Mouse (Mus musculus): ENCODE data around the gene Cks1b. TPM values are rescaled to one million over a fixed set of nuclear protein-coding genes. Genes with fewer than 3 reads are reported as not detected.

Gene Cks1b
- total RNA-seq, 2 experiments from 2014 or later: 134 to 174 TPM

- no peak for ATAC-seq (ENCODE audit: poor library complexity, severe bottlenecking)
Observed at GRCm38 (mm10) chr3:89401329-89401728, 16.9 kb downstream of the Cks1b start.

DNA sequence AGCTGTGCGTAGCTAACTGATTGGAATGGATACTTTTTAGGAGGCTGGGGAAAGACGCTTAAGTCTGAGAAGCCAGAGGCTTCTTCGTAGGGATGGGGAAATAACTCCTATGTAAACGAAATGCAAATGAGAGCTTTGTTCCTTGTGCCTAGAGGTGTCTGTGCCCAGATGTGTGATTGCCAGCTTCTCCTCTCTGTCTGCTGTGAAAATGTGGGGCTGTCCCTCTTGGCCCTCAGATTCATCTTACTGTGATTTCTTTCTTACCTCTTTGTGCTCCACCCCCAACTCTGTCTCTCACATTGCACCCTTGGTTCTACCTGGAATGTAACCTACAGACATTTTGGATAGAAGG is 21.6 kb downstream of the Cks1b start:
- no peak for ATAC-seq (ENCODE audit: poor library complexity, severe bottlenecking)

DNA sequence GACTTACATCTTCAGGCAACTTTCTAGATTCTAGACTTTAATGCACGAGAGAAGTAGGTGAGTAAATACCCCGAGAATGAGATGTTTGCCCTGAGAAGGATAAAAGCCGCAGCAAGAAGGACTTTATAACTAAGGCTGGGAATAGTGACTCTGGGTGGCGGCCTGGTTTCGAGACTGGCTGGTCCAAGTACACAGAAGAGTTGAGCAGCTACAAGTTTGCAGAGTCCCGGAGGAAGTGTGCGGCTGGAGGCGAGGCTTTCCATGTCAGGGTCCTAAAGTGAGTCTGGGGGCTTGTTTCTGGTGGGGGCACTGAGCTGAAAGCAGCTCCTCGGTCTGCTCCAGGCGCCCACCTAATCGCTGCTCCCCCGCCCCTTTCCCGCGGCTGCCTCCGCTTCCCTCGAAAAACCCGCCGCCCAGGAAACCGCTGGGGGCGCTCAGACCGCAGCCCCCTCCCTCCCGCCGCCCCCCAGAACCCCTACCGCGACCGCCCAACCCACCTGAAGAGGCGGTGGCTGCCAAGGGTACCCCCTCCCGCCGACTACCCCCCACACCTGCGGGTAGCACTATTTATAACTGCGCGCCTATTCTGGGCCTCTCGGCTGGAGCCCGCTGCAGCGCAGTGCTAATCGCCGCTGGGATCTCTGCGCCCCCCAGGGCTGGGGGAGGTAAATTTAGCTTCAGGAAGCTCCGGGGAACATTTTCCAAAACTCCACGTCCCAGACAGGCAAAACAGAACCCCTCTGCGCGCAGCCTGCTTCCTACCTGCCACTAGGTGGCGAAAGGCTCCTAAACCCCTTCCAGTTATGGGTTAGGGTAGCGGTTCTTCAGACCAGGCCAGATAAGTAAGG is 22.2 kb downstream of the Cks1b start:
- ATAC-seq (ENCODE audit: poor library complexity, severe bottlenecking): no peak

DNA sequence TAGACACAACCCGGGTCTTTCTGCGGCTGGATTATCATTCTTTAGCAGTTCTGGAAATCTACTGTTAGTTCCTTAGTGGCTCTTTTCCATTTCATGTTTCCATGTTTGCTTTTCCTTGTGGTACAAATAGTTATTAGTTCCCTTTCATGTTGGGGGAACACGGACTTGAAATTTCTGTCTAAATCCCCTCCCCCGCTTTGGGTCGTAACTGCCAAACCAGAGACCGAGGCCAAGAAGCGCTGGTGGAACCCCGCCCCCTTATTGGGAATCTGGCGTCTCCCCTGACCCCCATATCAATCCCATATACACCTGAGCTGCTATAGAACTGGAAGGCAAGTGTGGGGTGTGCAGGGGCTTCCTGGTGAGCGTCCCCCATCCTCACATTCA is 22.8 kb downstream of the Cks1b start:
- ATAC-seq (ENCODE audit: poor library complexity, severe bottlenecking): no peak

DNA sequence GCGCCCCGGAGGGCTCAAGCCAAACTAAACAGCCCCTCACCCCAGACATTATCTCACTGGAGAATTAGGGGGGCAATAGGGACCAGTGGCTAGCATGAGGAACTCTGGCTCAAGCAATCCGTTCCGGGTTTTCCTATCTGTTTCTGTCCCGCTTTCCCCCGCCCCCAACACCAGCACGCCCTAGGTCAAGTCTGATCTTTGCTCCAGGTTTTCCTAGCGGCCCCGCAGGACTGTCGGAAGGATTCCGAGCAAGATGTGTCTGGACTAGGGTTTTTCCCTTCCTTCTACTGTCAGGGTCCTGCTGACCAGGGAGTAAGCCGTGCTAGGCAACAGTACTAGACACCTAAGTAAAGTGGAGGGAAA is 23.3 kb downstream of the Cks1b start:
- no peak for ATAC-seq (ENCODE audit: poor library complexity, severe bottlenecking)

GRCm38 (mm10) chr3:89394006-89394893 is 23.9 kb downstream of the Cks1b start, which contains the start of gene Zbtb7b:
Gene Zbtb7b, minus strand, starts transcription at chr3:89394776.
- peak; percentile 58 for ATAC-seq (ENCODE audit: poor library complexity, severe bottlenecking)

- ATAC-seq (ENCODE audit: poor library complexity, severe bottlenecking): peak; percentile 73
Observed at GRCm38 (mm10) chr3:89393605-89394004, 24.6 kb downstream of the Cks1b start.

DNA sequence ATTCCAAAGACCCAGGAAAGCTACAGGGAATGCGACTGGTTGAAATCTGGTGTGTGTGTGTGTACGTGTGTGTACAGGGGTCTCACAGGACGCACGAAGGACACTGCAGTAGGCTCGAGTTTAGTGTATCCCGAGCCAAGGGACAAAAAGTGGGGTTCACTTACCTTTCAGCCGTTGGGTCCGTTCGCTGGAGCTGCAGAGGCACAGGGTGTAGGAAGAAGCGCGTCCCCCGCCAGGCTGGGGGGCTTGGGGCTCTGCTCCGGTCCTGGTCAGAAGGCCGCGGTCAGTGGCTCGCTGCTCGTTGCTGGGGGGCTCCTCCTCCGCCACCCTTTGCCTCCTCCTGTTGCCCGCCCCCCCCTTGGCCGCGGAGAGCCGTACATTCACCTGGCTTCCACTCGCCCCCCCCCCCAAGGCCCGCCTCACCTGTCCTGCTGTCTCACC is 25.3 kb downstream of the Cks1b start:
- ATAC-seq (ENCODE audit: poor library complexity, severe bottlenecking): no peak

- no peak for ATAC-seq (ENCODE audit: poor library complexity, severe bottlenecking)
Observed at GRCm38 (mm10) chr3:89391663-89392511, 26.3 kb downstream of the Cks1b start.

DNA sequence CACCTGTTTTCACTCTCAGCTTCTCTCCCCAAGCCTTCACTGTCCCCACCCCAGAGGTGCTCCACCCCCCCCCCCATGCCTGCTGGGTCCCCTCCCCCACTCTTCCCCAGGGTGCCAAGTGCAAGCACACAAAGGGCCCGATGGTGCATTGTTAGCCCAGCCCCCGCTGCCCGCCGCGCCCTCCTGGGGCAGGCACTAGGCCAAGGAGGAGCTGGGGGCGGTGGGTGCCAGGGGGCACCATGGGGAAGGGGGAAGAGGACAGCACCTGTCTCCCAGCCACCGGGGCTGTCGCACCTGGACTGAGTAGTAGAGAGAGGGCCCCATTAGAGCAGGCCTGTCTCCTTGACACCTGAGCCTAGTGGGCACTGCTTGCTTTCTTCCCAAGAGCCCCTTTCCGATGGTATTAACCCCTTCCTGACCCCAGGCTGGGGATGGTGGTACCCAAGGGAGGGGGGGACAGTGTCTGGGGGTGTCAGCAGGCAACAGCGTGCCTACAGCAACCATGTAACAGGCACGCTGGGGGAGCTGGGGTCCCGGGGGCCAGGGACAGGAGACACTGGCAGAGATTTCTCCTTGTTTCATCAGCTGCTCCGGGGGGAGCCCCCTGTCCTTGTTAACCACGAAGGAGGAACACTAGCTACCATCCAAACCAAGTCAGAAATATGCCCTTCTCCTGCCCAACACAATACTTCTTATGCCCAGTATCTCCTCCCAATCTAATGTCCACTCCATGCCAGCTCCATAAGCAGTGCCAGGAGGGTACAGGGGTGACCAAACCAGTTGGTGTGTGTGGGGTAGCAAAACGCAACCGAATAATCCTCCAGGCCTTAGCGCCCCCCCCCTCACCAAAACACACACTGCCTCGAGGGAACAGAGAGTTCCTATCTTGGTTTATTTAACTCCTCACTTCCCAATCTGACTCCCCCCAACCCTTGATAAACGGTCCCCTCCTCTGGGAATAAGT is 27.2 kb downstream of the Cks1b start:
- ATAC-seq (ENCODE audit: poor library complexity, severe bottlenecking): no peak

GRCm38 (mm10) chr3:89390111-89390515 is 28.1 kb downstream of the Cks1b start:
- no peak for ATAC-seq (ENCODE audit: poor library complexity, severe bottlenecking)

- ATAC-seq (ENCODE audit: poor library complexity, severe bottlenecking): peak; percentile 19; the same call in 1 of the 2 replicates
Observed at GRCm38 (mm10) chr3:89388901-89389740, 29.1 kb downstream of the Cks1b start.

GRCm38 (mm10) chr3:89388134-89388881 is 29.9 kb downstream of the Cks1b start:
- ATAC-seq (ENCODE audit: poor library complexity, severe bottlenecking): peak; percentile 9; the same call in 1 of the 2 replicates

GRCm38 (mm10) chr3:89387632-89388031 is 30.6 kb downstream of the Cks1b start:
- ATAC-seq (ENCODE audit: poor library complexity, severe bottlenecking): peak; percentile 13; the same call in 1 of the 2 replicates

DNA sequence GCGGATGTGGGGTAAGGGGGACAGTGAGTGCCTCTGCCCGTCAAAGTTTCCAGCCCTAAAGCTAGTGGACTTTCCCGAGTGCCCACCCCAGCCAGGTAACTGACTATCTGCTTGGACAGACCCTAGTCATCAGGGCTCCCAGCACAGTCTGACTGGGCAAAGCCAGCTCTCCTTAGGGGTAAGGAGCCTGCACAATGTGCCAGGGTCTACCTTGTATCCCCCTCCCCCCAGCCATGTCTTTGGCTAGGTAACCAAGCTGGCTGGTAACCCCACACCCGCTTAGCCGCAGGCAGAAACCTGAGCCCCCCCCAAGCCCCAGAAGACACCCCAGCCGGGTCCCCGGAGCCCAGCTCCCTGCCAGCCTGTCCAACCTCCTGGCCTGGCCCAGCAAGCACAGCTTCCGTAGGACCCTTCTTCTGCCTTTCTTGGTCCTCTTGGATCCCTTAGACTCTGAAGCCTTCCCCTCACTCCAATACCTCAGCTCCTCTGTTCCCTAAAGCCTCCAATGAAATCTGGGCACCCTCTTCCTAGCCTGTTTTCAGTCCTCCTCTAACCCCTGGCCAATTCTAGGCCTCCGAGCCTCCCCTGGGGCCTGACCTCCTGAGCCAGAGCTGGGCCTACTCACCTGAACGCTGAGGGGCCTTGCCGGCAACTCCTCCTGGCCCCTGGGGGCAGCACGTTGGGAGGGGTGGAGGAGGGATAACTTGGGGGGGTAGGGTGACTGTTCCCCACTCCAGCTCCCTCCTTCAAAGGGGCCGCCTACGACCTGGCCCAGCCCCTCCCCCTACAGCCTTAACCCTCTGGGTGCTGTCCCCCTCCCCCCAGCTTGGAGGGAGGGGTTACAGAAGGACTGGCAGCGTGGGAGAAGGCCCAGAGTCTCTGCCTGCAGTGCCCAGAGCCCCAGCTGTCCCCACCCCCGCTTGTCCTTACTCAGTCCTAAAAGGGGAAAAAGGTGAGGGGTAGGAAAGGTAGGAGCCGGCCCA is 31.5 kb downstream of the Cks1b start:
- ATAC-seq (ENCODE audit: poor library complexity, severe bottlenecking): no peak

GRCm38 (mm10) chr3:89385451-89385850 is 32.7 kb downstream of the Cks1b start:
- peak; percentile 19; the same call in 1 of the 2 replicates for ATAC-seq (ENCODE audit: poor library complexity, severe bottlenecking)
